Mouse (Mus musculus): ENCODE data around the gene Gm3164.
"Not testable (repeated sequence)": the region's sequence is repeated elsewhere in the genome, so short reads cannot be mapped to it uniquely, and the experiment has no call there.

Gene Gm3164

DNA sequence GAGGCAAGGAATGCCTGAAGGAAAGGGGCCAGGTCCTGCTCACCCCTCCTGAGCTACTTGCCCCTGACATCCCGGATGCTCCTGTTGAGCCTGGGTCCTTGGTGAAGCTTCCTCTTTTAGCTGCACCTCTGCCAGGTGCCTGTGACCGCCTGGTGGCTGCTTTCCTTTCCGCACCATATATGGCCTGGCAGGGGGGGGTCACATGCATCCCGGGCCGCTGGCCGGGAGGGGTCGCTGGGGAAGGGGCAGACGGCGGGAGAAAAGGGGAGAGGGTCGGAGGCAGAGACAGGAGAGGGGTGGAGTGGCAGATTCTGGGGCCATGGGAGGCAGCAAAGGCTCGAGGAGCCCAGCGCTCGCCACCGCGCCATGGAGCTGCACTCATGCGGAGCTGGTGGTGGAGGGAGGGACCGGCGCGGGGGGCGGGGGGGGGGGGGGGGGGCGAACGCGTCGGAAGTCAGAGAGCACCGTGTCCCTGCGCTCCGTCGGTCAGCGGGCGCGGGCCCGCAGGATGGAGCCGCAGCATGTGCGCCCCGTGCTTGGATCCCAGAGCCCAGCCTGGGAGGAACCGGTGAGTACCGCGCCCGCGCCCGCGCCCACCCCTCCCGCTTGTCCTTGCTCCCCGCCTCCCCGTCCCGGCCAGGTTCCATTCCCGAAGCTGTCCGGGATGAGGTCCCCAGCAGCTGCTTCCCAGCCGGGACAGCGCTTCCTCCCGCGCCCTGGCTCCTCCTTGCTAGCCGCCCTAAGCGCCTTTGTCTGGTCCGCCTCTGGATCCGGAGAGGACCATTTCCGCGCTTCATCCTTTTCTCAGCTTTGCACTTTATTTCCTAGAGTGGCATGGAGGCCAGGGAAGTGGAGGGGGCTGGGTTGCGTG is at the start of gene Gm3164:
Gene Gm3164, plus strand, starts transcription at position 484 of the 871 bp plus-strand sequence.
- peak; percentile 22 for DNase-seq

DNA sequence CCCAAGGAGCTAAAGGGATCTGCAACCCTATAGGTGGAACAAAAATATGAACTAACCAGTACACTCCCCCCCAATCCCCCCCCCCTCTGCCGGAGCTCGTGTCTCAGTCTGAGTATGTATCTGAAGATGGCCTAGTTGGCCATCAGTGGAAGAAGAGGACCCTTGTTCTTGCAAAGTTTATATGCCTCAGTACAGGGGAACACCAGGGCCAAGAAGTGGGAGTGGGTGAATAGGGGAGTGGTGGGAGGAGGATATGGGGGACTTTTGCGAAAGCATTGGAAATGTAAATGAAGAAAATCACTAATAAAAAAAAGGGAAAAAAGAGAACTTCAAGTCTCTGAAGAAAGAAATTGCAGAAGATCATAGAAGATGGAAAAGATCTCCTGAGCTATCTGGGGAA is 46.3 kb upstream of the Gm3164 start:
- not testable (repeated sequence) for DNase-seq

GRCm38 (mm10) chr14:4369691-4370090 is 45.6 kb upstream of the Gm3164 start:
- not testable (repeated sequence) for DNase-seq

GRCm38 (mm10) chr14:4377871-4378270 is 37.4 kb upstream of the Gm3164 start:
- not testable (repeated sequence) for DNase-seq

GRCm38 (mm10) chr14:4385606-4386005 is 29.6 kb upstream of the Gm3164 start:
- DNase-seq, result not testable (repeated sequence)

DNA sequence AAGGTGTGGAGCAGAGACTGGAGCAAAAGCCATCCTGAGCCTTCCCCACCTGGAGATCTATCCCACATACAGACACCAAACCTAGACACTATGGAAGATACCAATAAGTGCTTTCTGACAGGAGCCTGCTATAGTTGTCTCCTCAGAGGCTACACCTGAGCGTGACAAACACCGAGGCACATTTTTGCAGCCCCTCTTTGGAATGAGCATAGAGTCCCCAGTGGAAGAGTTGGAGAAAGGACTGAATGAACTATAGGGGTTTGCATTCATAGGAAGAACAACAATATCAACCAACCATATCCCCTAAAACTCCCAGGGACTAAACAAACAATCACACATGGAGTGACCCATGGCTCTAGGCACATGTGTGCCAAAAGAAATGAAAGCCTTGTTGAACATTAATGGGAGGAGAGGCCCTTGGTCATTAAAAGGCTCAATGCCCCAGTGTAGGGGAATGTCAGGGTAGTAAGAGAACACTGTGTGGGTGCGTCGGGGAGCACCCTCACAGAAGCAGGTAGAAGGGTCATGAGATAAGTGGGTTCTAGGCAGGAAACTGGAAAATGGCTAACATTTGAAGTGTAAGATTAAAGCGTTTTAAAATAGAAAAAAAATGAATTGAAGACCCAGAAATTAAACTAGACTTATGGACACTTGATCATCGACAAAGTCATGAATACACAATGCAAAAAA is 22.3 kb upstream of the Gm3164 start:
- not testable (repeated sequence) for DNase-seq

DNA sequence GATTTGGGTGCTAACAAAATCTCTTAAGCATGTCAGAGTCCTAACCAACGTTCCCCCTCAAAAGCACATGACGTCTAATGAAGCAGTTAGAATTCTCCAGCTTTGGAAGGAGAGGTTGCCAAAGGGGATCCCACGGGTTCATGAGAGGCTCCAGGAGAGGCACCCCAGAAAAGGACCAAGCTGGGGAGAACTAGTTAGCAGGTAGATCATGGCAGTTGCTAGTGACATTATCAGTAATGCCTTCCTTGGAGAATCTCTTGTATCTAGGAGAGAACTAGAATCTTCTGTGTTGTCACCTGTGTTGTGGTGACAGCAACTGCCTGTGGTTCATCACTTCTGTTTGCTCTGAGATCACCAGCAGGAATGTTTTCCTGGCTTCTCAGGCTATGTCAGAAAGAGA is 18.0 kb upstream of the Gm3164 start, which contains the start of gene Gm3159:
Gene Gm3159, plus strand, starts transcription at position 301 of the 400 bp plus-strand sequence.
- not testable (repeated sequence) for DNase-seq

DNA sequence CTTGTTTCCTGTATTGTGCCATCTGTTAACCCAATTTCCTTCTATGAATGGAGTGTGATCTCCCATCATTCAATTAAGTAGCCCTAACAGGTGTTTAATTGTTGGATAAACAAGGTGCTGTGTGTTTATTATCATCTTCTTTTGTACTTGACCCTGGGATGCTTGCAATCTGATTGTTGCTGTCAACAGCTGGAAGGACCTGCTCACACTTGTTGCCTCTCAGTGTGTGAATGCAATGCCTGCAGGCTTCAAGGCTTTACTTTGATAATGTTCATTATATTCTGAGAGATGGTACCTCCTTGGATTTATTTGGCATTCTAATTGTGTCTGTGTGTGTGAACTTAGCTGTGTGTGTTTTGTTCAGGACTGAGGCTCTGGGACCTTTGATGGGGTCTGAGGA is 16.6 kb upstream of the Gm3164 start:
- not testable (repeated sequence) for DNase-seq

DNA sequence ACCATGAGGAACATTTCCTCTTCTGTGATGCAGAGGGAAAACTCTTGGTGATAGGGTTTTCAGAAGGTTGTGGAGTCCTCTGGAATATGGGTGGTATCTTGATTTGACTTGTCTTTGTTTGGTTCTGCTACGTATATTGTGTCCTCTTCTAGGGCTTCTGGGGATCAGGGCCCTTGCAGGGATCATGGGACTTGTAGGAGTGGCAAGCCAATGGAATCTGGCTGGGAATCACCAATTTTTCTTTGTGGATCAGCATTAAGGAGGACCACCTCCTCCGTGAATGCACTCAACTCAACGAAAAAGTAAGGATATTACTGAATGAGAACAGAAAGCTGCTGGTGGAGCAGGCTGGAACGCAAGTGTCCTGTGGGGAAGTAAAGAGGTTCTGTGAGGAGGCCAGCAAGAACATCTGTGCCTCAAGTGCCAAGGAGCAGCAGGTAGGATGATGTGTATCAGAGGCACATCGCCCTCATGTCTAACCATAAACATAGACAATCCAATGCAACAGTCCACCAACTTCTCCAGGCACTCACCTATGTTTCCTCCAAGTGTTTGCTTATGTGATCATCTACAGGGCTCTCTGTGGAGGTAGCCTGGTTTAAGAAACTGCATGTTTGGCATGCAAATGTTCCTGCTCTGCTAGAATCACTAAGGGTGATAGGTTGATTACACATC is 15.0 kb upstream of the Gm3164 start:
- not testable (repeated sequence) for DNase-seq

DNA sequence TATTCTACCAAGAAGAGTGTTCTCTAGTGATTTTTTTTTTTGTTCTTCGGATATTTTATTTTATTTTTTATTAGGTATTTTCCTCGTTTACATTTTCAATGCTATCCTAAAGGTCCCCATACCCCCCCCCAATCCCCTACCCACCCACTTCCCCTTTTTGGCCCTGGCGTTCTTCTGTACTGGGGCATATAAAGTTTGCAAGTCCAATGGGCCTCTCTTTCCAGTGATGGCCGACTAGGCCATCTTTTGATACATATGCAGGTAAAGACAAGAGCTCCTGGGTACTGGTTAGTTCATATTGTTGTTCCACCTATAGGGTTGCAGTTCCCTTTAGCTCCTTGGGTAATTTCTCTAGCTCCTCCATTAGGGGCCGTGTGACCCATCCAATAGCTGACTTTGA is 14.0 kb upstream of the Gm3164 start:
- not testable (repeated sequence) for DNase-seq

DNA sequence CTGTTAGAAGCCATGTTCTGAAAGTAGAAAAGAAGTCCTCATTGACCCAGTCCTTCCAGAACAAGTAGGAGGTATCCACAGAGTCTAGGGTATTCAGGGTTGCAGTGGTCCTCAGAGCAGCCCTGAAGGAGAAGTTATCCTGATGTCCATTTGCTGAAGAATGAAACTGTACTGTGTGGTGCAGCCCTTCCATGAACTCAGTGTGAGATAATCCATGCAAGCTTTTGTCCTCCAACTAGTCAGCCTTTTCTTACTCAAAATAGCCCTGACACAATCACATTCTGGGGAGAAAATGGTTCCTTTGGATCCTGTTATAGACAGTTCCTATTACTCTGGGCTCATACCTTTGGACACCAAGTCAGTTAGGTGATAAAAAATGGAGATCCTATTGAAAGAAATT is 11.4 kb upstream of the Gm3164 start:
- DNase-seq, result not testable (repeated sequence)

DNA sequence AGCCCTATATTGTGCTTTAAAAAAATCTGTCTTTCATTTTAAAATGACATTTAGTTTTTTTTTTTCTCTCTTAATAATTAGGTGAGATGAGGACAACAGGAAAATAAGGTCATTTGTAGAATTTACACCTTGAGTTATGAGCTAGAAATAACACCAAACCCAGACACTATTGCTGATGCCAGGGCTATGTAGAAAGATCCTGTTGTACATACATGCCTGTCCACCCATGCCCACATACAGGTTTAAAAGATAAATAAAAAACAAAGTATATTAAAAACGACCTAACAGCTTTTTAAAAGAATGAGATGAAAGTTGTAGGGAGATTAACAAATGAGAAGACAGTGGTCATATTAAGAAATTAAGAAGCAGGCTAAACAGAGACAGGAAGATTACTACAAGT is 5.3 kb upstream of the Gm3164 start:
- DNase-seq, result not testable (repeated sequence)

- DNase-seq, result not testable (repeated sequence)
Observed at GRCm38 (mm10) chr14:4430692-4431091, 15.4 kb downstream of the Gm3164 start, which contains the start of gene Gm3173. Gene Gm3173 (plus strand): TSS chr14:4430992.

GRCm38 (mm10) chr14:4481445-4481844 is 66.2 kb downstream of the Gm3164 start, which contains the start of gene Gm3182:
Gene Gm3182 (plus strand): TSS chr14:4481745.
- not testable (repeated sequence) for DNase-seq

Data from thymus, postnatal 14 days (tissue).